Mouse (Mus musculus): Measurements from ENCODE around the gene Gm6588.

Gene Gm6588

GRCm38 (mm10) chr5:112473453-112473852 lies 24.2 kb downstream of the Gm6588 start:
- no peak for DNase-seq

- no peak for DNase-seq
Observed at GRCm38 (mm10) chr5:112481946-112482410, 32.8 kb downstream of the Gm6588 start.

- peak; percentile 57 for DNase-seq
Observed at GRCm38 (mm10) chr5:112482551-112482950, 33.3 kb downstream of the Gm6588 start.

- peak; percentile 49 for DNase-seq
Observed at GRCm38 (mm10) chr5:112483030-112483429, 33.8 kb downstream of the Gm6588 start.

GRCm38 (mm10) chr5:112484924-112485715 lies 35.9 kb downstream of the Gm6588 start:
- peak; percentile 92 for DNase-seq

GRCm38 (mm10) chr5:112486415-112486814 lies 37.2 kb downstream of the Gm6588 start:
- no peak for DNase-seq

GRCm38 (mm10) chr5:112487504-112487903 lies 38.3 kb downstream of the Gm6588 start:
- no peak for DNase-seq

- no peak for DNase-seq
Observed at GRCm38 (mm10) chr5:112488101-112488776, 39.0 kb downstream of the Gm6588 start.

- no peak for DNase-seq
Observed at GRCm38 (mm10) chr5:112491489-112491888, 42.3 kb downstream of the Gm6588 start.

- no peak for DNase-seq
Observed at GRCm38 (mm10) chr5:112493492-112493891, 44.3 kb downstream of the Gm6588 start.

- DNase-seq, result peak; percentile 73
Observed at GRCm38 (mm10) chr5:112496753-112497369, 47.6 kb downstream of the Gm6588 start.

GRCm38 (mm10) chr5:112498921-112499917 lies 50.0 kb downstream of the Gm6588 start:
- no peak for DNase-seq

GRCm38 (mm10) chr5:112499918-112500682 lies 50.9 kb downstream of the Gm6588 start:
- no peak for DNase-seq
